Mouse (Mus musculus): Measurements from ENCODE around the gene Arih1. TPM values are rescaled to one million over a fixed set of nuclear protein-coding genes. Genes with fewer than 3 reads are reported as not detected.
A peak's percentile ranks its signal among the peaks of the same experiment; 100 is the strongest.

Arih1 gene
- polyA plus RNA-seq, 1 experiment from 2014 or later: 36.8 TPM

DNA sequence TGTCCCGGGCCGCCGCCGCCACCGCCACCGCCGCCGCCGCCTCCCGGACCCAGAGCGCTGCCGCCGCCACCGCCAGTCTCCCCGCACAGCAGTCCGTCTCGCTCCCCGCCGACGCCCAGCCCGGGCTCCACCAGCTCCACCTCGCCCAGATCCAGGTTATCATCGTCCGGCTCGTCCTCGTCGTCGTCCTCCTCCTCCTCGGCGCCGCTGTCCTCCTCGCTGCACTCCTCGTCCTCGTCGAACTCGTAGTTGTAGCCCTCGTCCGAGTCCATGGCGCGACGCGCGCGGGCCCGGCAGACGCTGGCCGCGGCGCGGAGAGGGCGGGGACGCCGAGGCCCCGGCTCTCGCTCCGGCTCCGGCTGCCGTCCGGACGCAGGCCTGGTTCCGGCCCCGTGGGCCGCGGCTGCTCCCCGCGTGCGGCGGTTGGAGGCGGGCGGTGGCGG is 321 bp downstream of the Arih1 start:
- H3K27ac ChIP-seq: 0 out of 2 replicates have a peak overlapping the region, but pooled peaks have one; percentile 5
- under 1% methylated on average over 57 of the region's 71 CpGs for WGBS (ENCODE audit: missing documents)
- no peaks in the 10 kb centered on the region for H3K36me3 ChIP-seq (ENCODE audit: inconsistent target)
- H3K79me2 ChIP-seq (ENCODE audit: inconsistent target): peaks cover 45% of the 10 kb centered on the region
- peak overlapping the region; percentile 79 for H3K4me3 ChIP-seq (ENCODE audit: inconsistent target)

DNA sequence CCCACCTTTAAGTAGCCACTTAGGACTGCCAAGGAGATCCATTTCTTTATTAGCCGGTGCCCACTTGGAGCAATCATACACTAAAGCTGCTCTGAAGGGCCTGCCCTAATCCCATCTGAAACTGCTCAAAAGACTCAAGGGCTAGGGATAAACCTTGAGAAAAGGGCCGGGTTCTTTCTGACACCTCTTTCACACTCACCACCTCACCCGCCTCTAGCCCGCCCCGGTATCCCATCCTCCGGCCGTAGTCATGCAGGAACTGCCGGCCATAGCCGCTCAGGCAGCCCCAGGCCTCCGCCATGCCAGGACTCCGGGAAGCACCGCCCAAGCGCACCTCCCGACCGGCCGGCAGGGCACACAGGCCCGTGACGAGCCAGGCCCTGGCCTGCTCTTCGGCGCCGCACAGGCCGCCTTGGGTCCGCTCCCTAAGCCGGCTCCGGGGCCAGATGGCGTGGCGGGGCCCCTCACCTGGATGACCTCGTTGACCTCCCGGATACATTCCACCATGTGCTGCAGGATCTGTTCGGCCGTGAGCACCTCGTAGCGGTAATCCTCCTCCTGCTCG is 825 bp downstream of the Arih1 start:
- H3K79me2 ChIP-seq (ENCODE audit: inconsistent target): peaks cover 50% of the 10 kb centered on the region
- peak overlapping the region; percentile 49 for H3K27ac ChIP-seq
- peak overlapping the region; percentile 79 for H3K4me3 ChIP-seq (ENCODE audit: inconsistent target)
- under 1% methylated on average over 34 of the region's 34 CpGs for WGBS (ENCODE audit: missing documents)
- H3K36me3 ChIP-seq (ENCODE audit: inconsistent target): no peaks in the 10 kb centered on the region

DNA sequence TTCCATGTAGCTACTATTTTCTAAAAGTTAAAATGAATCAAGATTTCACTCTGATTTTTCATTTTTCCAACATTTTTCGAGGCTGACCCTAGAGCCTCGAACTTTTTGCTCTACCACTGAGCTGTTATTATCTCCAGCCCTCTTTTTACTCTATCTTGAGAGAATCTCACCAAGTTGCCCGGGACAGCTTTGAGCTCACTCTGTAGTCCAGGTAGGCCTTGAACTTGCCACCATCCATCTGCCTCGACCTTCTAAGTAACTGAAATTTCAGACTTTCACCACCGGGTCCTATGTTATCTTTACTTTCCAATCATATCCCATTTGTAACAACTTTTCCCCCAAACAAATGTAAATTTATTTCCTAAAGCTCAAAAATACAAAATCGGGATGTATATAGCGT is 1.7 kb downstream of the Arih1 start:
- peaks cover 59% of the 10 kb centered on the region for H3K79me2 ChIP-seq (ENCODE audit: inconsistent target)
- 7% methylated on average over 7 of the region's 7 CpGs for WGBS (ENCODE audit: missing documents)
- no peaks in the 10 kb centered on the region for H3K36me3 ChIP-seq (ENCODE audit: inconsistent target)
- peak overlapping the region; percentile 49 for H3K27ac ChIP-seq
- peak overlapping the region; percentile 79 for H3K4me3 ChIP-seq (ENCODE audit: inconsistent target)

DNA sequence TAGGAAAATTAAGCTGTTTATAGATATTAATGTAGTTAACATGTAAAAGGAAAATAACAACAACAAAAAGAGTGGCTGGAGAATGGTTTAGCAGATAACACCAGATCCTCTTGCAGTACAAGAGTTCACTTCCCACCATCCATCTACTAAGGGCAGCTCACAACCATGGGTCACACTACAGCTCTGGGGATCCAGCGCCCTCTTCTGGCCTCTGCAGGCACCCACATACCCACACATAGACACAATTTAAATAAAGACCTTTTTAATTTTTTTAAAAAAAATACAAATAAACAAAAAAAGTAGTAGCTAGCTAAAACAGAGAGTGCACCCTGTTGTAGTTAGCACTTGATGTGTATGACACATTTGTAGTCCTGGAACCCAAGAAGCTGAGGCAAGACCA is 4.0 kb downstream of the Arih1 start:
- H3K79me2 ChIP-seq (ENCODE audit: inconsistent target): peaks cover 82% of the 10 kb centered on the region
- WGBS (ENCODE audit: missing documents): 54% methylated on average over 1 of the region's 1 CpGs
- H3K4me3 ChIP-seq (ENCODE audit: inconsistent target): no peak overlapping the region
- H3K36me3 ChIP-seq (ENCODE audit: inconsistent target): no peaks in the 10 kb centered on the region
- no peak overlapping the region for H3K27ac ChIP-seq

DNA sequence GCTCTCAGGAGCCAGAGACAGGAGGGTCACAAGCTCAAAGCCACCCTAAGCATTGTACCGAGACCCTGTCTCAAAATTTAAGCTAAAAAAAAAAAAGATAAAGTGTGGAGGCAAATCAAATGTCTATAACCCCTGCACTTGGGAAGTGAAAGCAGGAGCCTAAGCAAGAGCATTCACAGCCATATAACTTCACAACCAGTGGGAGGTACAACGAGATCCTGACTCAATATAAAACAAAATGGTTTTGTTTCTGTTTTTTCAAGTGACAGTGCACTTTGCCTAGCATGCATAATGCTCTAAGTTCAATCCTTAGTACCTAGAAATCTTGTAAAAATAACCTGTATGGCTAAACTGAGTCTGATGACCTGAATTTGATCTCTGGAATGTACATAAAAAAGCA is 9.8 kb downstream of the Arih1 start:
- Histone ChIP-seq H3K36me3 (ENCODE audit: inconsistent target) (no peaks in the 10 kb centered on the region), H3K27ac (no peak overlapping the region), H3K79me2 (ENCODE audit: inconsistent target) (peaks cover 100% of the 10 kb centered on the region), H3K4me3 (ENCODE audit: inconsistent target) (no peak overlapping the region)
- 13% methylated on average over 1 of the region's 2 CpGs for WGBS (ENCODE audit: missing documents)

DNA sequence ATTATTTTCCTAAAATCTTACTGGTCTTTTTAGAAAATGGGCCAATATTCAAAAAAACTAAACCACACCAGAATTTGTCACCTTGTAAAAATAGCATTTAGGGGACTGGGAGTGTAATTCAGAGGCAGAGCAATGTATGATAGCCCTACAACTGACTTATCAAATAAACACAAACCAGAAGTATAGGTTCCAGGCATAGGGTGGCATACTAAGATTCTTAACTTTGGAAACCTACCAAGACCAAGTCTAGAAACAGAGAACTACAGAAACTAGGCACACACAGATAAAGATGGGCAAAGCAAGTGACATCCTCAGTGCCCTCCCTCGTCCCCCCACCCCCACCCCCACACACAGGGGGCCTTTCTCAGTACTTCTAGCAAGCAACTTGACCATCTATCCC is 11.6 kb downstream of the Arih1 start:
- Histone ChIP-seq H3K36me3 (ENCODE audit: inconsistent target) (no peaks in the 10 kb centered on the region), H3K79me2 (ENCODE audit: inconsistent target) (peaks cover 100% of the 10 kb centered on the region), H3K27ac (no peak overlapping the region), H3K4me3 (ENCODE audit: inconsistent target) (no peak overlapping the region)
- WGBS (ENCODE audit: missing documents): 78% methylated on average over 1 of the region's 1 CpGs

DNA sequence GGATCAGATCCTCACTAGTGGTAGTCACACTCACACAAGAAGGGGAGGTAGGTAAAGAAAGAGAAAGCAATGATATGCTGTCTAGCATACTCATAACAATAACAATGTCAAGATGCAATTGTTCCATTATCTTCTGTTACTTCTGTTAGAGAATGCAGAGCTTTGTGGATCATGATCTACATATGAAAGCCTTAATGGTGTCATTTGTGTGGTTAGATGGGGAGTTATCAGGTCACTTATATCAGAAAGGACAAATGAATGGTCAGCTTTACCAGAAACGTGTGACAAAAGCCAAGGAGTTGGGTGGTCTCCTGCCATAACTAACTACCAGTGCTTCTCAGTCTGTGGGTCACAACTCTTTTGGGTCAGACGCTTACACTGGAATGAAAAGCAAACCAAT is 13.2 kb downstream of the Arih1 start:
- WGBS (ENCODE audit: missing documents): 94% methylated on average over 2 of the region's 2 CpGs
- H3K36me3 ChIP-seq (ENCODE audit: inconsistent target): no peaks in the 10 kb centered on the region

DNA sequence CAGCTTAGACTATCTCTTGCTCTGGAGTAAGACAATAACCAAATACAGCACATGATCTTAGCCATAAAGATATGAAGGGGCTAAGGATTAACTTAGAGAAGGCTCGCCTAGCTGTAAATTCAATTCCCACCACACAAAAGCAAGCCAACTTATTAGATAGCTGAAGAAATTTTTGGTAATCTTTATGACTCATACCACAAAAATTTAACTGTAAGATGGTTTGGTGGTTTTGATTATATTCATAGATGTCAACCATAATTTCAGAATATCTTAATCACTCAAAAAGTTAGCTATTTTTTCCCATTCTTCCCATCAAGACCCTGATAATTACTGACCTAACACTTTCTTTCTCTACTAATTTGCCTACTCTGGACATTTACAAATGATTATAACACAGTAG is 17.0 kb downstream of the Arih1 start:
- Histone ChIP-seq H3K27ac (no peak overlapping the region), H3K4me3 (ENCODE audit: inconsistent target) (no peak overlapping the region), H3K36me3 (ENCODE audit: inconsistent target) (no peaks in the 10 kb centered on the region), H3K79me2 (ENCODE audit: inconsistent target) (peaks cover 100% of the 10 kb centered on the region)
- WGBS (ENCODE audit: missing documents): 92% methylated on average over 1 of the region's 1 CpGs

More for the DNA sequence above, 13.2 kb downstream of the Arih1 start:
- Histone ChIP-seq H3K27ac (no peak overlapping the region), H3K4me3 (ENCODE audit: inconsistent target) (no peak overlapping the region), H3K79me2 (ENCODE audit: inconsistent target) (peaks cover 100% of the 10 kb centered on the region)

DNA sequence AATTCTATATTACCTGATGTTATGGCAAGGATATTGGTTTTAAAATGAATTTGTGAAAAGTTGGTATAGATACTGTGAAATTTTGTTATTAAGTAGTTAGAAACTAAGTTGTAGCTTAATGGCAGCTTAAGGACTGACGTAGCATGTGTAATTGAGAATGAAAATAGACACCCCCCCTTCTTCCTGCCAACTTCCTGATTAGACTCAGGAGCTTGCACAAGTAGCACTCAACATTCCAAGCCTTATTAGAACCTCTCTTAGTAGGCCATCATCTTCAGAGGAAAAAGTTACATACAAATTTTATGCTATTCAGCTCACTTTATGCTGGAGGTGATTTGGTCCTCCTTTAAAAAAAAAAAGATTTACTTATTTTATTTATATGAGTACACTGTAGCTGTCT is 22.1 kb downstream of the Arih1 start:
- Histone ChIP-seq H3K4me3 (ENCODE audit: inconsistent target) (no peak overlapping the region), H3K36me3 (ENCODE audit: inconsistent target) (no peaks in the 10 kb centered on the region)
- 20% methylated on average over 1 of the region's 1 CpGs for WGBS (ENCODE audit: missing documents)

DNA sequence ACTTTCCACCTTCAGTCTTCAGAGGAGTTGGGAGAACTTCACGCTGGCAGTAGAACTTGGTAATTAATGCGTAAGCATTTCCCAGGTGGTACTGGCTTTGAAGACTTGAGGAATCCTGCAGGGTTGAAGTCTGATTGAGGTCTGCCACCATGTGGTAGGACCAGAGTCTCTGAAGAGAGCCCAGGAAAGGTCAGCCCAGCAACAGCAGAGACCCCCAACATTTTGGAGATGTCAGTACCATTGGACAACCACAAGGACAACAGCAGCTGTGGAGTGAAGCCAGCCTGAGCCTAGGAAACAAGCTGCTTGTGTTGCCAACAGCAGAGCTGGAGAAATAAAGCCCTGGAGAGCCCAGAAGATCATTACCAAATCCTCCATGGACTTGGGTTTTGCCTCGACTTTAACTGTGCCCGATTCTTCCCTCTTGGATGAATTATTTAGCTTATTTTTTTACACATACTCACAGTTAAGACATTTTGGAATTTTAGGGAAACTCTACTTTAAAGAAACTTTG is 27.4 kb downstream of the Arih1 start:
- Histone ChIP-seq H3K79me2 (ENCODE audit: inconsistent target) (peaks cover 100% of the 10 kb centered on the region), H3K36me3 (ENCODE audit: inconsistent target) (no peaks in the 10 kb centered on the region), H3K4me3 (ENCODE audit: inconsistent target) (no peak overlapping the region), H3K27ac (no peak overlapping the region)
- WGBS (ENCODE audit: missing documents): 81% methylated on average over 4 of the region's 4 CpGs

More for the DNA sequence above, 22.1 kb downstream of the Arih1 start:
- H3K27ac ChIP-seq: no peak overlapping the region
- H3K79me2 ChIP-seq (ENCODE audit: inconsistent target): peaks cover 100% of the 10 kb centered on the region

DNA sequence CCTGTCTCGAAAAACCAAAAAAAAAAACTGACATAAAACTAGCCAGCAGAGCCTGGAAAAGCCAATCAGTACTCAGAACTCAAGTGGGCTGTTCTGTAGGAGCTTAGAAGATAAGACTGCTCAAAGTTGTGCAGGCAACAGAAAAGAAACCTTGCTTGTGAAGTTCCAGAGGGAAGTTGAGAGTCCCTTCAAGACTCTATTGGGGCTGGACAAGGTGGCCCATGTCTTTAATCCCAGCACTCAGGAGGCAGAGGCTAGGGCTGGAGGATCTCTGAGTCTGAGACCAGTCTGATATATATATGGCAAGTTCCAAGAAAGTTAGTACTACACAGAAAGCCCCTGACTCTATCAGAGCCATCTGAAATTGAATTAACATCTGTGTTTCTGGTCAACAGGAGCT is 28.0 kb downstream of the Arih1 start:
- peaks cover 100% of the 10 kb centered on the region for H3K79me2 ChIP-seq (ENCODE audit: inconsistent target)
- 100% methylated on average over 1 of the region's 1 CpGs for WGBS (ENCODE audit: missing documents)
- no peak overlapping the region for H3K27ac ChIP-seq
- no peak overlapping the region for H3K4me3 ChIP-seq (ENCODE audit: inconsistent target)
- no peaks in the 10 kb centered on the region for H3K36me3 ChIP-seq (ENCODE audit: inconsistent target)

DNA sequence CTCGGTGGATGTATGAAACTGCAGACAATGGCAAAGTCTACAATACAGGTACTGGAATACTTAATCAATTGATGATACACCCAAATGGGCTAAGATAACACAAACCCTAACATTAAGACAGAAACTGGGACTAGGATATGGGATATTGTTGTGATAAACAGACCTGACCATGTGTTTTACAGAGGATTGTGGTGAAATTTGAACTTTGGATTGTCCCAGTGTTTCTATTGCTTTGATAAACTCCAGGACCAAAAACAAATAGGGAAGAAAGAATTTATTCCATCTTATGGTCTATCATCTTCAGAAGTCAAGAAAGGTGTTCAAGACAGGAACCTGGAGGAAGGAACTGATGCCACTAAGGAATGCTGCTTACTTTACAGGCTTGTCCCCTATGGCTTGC is 28.7 kb downstream of the Arih1 start:
- H3K4me3 ChIP-seq (ENCODE audit: inconsistent target): no peak overlapping the region
- 100% methylated on average over 1 of the region's 1 CpGs for WGBS (ENCODE audit: missing documents)

DNA sequence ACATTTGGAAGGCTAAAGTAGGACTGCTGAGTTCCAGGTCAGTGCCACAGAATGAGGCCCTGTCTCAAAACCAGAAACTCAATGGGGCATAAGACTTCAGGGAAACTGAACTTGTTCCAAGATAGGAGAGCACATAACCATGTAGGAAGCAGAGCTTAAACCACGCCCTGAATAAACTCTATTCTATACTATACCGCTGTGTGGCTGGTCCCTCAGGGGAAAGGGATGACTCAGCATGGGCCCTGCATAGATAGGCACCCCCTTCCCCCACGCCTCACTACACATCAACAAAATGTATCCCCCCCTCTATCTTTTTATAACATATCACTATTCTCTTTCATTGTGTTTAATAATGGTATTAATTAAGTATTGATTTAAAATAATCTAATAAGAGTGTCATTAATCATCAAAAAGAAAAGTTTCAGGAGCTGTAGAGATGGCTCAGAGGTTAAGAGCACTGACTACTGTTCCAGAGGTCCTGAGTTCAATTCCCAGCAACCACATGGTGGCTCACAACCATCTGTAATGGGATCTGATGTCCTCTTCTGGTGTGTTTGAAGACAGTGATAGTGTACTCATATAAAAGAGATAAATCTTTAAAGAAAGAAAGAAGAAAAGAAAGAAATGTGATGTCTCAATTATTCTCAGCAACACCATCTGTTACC is 30.9 kb downstream of the Arih1 start:
- H3K4me3 ChIP-seq (ENCODE audit: inconsistent target): no peak overlapping the region
- H3K27ac ChIP-seq: no peak overlapping the region
- WGBS (ENCODE audit: missing documents): 60% methylated on average over 3 of the region's 3 CpGs
- no peaks in the 10 kb centered on the region for H3K36me3 ChIP-seq (ENCODE audit: inconsistent target)
- H3K79me2 ChIP-seq (ENCODE audit: inconsistent target): peaks cover 100% of the 10 kb centered on the region

More for the DNA sequence above, 28.7 kb downstream of the Arih1 start:
- H3K36me3 ChIP-seq (ENCODE audit: inconsistent target): no peaks in the 10 kb centered on the region
- peaks cover 100% of the 10 kb centered on the region for H3K79me2 ChIP-seq (ENCODE audit: inconsistent target)
- H3K27ac ChIP-seq: no peak overlapping the region

DNA sequence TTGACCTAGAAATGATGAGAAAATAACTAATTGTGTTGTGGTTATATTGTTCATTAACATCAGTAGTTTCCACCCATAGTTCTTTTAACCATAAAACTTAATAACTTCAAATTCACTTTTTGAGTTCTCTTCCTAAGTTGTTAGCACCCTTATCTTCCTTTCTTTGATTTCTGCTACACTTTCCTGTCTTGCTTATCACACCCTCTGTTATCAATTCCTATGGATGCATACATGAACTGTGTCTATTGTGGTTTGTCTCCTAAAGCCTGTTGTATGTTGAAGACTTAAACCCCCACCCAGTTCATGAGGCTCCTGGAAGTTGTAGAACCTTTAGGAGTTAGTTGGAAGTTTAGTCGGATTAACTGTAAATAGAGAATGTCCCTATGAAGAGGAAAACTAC is 52.7 kb downstream of the Arih1 start:
- Histone ChIP-seq H3K4me3 (ENCODE audit: inconsistent target) (no peak overlapping the region), H3K79me2 (ENCODE audit: inconsistent target) (peaks cover 100% of the 10 kb centered on the region), H3K27ac (no peak overlapping the region), H3K36me3 (ENCODE audit: inconsistent target) (no peaks in the 10 kb centered on the region)
- 100% methylated on average over 1 of the region's 1 CpGs for WGBS (ENCODE audit: missing documents)

DNA sequence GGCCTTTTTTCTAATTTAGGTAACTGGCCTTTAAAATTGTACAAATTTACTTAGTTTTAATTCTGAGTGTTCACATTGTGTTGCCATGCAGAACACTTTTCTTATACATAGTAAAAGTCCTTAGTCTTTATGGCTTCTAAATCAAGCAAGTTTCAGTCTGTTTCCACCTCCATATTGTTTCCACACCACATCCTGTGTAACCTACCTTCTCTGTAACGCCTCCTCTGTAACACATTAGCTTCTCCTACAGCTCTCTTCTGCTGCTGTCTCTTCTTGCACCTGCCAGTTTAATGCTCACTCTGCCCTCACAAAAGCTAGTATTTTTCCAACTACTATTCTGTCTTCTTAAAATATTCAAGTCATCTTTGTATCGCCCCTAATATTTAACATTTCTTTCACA is 54.8 kb downstream of the Arih1 start:
- H3K36me3 ChIP-seq (ENCODE audit: inconsistent target): 0 out of 2 replicates have a peak, but pooled peaks cover 5% of the 10 kb centered on the region
- no peak overlapping the region for H3K4me3 ChIP-seq (ENCODE audit: inconsistent target)
- peaks cover 100% of the 10 kb centered on the region for H3K79me2 ChIP-seq (ENCODE audit: inconsistent target)
- 88% methylated on average over 2 of the region's 2 CpGs for WGBS (ENCODE audit: missing documents)
- H3K27ac ChIP-seq: no peak overlapping the region

Data from macrophage (primary cell).